Mouse (Mus musculus): Measurements from ENCODE around the gene Socs1.

DNA sequence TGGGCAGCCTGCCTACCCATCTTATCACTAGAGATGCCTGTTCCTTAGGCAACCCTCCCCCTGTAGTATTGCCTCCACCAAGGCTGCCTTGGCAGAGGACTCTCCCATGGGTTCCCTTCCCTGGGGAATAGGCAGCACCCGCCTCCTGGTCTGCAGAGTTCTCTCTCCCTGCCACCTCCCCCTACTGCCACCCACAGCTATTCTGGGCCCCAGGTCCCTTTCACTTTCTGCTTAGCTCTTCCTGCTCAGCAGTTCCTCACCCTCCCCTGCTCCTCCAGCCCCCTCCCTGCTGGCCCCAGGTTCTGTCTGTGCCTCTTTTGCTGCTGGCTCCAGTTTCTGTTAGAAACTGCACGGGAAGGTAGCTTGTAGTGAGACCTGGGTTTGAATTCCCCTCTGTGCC lies 15.7 kb downstream of the Socs1 start:
- TF ChIP-seq CHD2 (IDR thresholded peaks at IDR 0.05; ENCODE audit: low read depth, low read length) (no peak), ZNF384 (IDR thresholded peaks at IDR 0.05; ENCODE audit: low read depth, low read length) (no peak), ZC3H11A (IDR thresholded peaks at IDR 0.05; ENCODE audit: borderline replicate concordance, low read depth, low read length) (no peak)

Data from ES-E14 (cell line).